Mouse (Mus musculus) cerebellum, adult (tissue): ENCODE results near the gene Tanc1.
"Not testable (repeated sequence)": the region's sequence is repeated elsewhere in the genome, so short reads cannot be mapped to it uniquely, and the experiment has no call there.

Experiments used
- ATAC-seq: cut with Nextera tagmentation; 2 replicates; pipeline ENCODE4 v1.9.2; 2017; ENCODE audit warnings: mild to moderate bottlenecking, moderate library complexity, mixed read lengths; ENCODE audit not compliant: insufficient number of reproducible peaks, low FRiP score, low TSS enrichment

Gene Tanc1

GRCm38 (mm10) chr2:59843848-59844247 lies 232.0 kb downstream of the Tanc1 start:
- ATAC-seq: no peak

GRCm38 (mm10) chr2:59851885-59852284 lies 240.0 kb downstream of the Tanc1 start:
- ATAC-seq: not testable (repeated sequence)

GRCm38 (mm10) chr2:59852916-59853315 lies 241.1 kb downstream of the Tanc1 start:
- no peak for ATAC-seq

GRCm38 (mm10) chr2:59853543-59853942 lies 241.7 kb downstream of the Tanc1 start:
- ATAC-seq: no peak

GRCm38 (mm10) chr2:59854363-59854762 lies 242.5 kb downstream of the Tanc1 start:
- peak; percentile 21; the same call in 1 of the 2 replicates for ATAC-seq

- no peak for ATAC-seq
These were observed 250.8 kb downstream of the Tanc1 start for GRCm38 (mm10) chr2:59862618-59863017.

GRCm38 (mm10) chr2:59870526-59870925 lies 258.7 kb downstream of the Tanc1 start:
- ATAC-seq: no peak

- no peak for ATAC-seq
These were observed 264.6 kb downstream of the Tanc1 start for GRCm38 (mm10) chr2:59876482-59876881.

GRCm38 (mm10) chr2:59877335-59877734 lies 265.5 kb downstream of the Tanc1 start:
- ATAC-seq: no peak

- no peak for ATAC-seq
These were observed 266.4 kb downstream of the Tanc1 start for GRCm38 (mm10) chr2:59878221-59878620.

GRCm38 (mm10) chr2:59881404-59881803 lies 269.6 kb downstream of the Tanc1 start:
- ATAC-seq: no peak

- ATAC-seq: peak; percentile 90
These were observed 270.2 kb downstream of the Tanc1 start, which contains the start of gene Wdsub1 for GRCm38 (mm10) chr2:59881831-59882741. Gene Wdsub1, minus strand, starts transcription at chr2:59882591.

- peak; percentile 18; the same call in 1 of the 2 replicates for ATAC-seq
These were observed 271.0 kb downstream of the Tanc1 start for GRCm38 (mm10) chr2:59882742-59883281.

GRCm38 (mm10) chr2:59889699-59890098 lies 277.9 kb downstream of the Tanc1 start:
- no peak for ATAC-seq
